Mouse (Mus musculus) hindbrain, embryonic 16.5 days (tissue): ENCODE data around the gene B230219D22Rik. TPM values are rescaled to one million over a fixed set of nuclear protein-coding genes. Genes with fewer than 3 reads are reported as not detected.
A peak's percentile ranks its signal among the peaks of the same experiment; 100 is the strongest.
"Not testable (repeated sequence)": the region's sequence is repeated elsewhere in the genome, so short reads cannot be mapped to it uniquely, and the experiment has no call there.

Experiments used
- ATAC-seq: fragments of 200-750 bp; cut with Nextera tagmentation; 2 replicates; pipeline ENCODE4 v1.8.0; 2017; ENCODE audit warnings: moderate TSS enrichment, moderate library complexity
- H3K27ac ChIP-seq: fragments of 300-500 bp; sonication (generic); 2 replicates; pipeline ENCODE4 v1.5.1; 2014; ENCODE audit warnings: low read depth, mild to moderate bottlenecking, control low read depth, low read length, moderate library complexity
- H3K27me3 ChIP-seq: fragments of 300-500 bp; sonication (generic); replicated peaks from 2 replicates; pipeline ENCODE4 v1.6.1; 2014; ENCODE audit warnings: low read length; ENCODE audit not compliant: control insufficient read depth, insufficient read depth
- H3K36me3 ChIP-seq: fragments of 300-500 bp; sonication (generic); 2 replicates; pipeline ENCODE4 v1.6.1; 2014; ENCODE audit warnings: mild to moderate bottlenecking, low read length, moderate library complexity, mixed read lengths; ENCODE audit not compliant: control insufficient read depth, insufficient read depth
- H3K4me1 ChIP-seq: fragments of 300-500 bp; sonication (generic); 2 replicates; pipeline ENCODE4 v1.6.1; 2014; ENCODE audit warnings: low read depth, low read length; ENCODE audit not compliant: control insufficient read depth, insufficient read depth
- H3K4me2 ChIP-seq: fragments of 300-500 bp; sonication (generic); 2 replicates; pipeline ENCODE4 v1.6.1; 2014; ENCODE audit warnings: mild to moderate bottlenecking, low read length, control low read depth, moderate library complexity
- H3K4me3 ChIP-seq: fragments of 300-500 bp; sonication (generic); 2 replicates; pipeline ENCODE4 v1.5.1; 2014; ENCODE audit warnings: mild to moderate bottlenecking, low read length, control low read depth, moderate library complexity
- H3K9ac ChIP-seq: fragments of 300-500 bp; sonication (generic); 2 replicates; pipeline ENCODE4 v1.6.1; 2014; ENCODE audit warnings: low read depth, mild to moderate bottlenecking, control low read depth, low read length, moderate library complexity
- H3K9me3 ChIP-seq: fragments of 300-500 bp; sonication (generic); 2 replicates; pipeline ENCODE4 v1.6.1; 2014; ENCODE audit warnings: mild to moderate bottlenecking, low read length, moderate library complexity; ENCODE audit not compliant: control insufficient read depth
- WGBS: fragments of 180-500 bp; shearing (Covaris S2); extraction: QIAGEN DNeasy Blood & Tissue Kit; methylation state at CpG from one replicate; pipeline ENCODE4 v1.1.7; 2014; 5-methylcytosine and 5-hydroxymethylcytosine counted together
- polyA plus RNA-seq: library from polyadenylated mRNA; unstranded; fragments of >200 nt; fragmentation: Nextera tagmentation; extraction: Ambion mirVana; gene quantifications from 2 replicates; pipeline ENCODE4 v1.2.1, GENCODE M21; 2015

The B230219D22Rik gene
- polyA plus RNA-seq, 1 experiment from 2014 or later = 65.5 TPM

GRCm38 (mm10) chr13:55686107-55686633 lies 6.8 kb upstream of the B230219D22Rik start:
- WGBS = 63% methylated on average over 9 of the region's 9 CpGs
- no peak overlapping the region for H3K4me2 ChIP-seq
- no peak overlapping the region; the same call in 1 of the 2 replicates for H3K9ac ChIP-seq

GRCm38 (mm10) chr13:55687927-55688602 lies 4.9 kb upstream of the B230219D22Rik start:
- Histone ChIP-seq H3K36me3 (no peaks in the 10 kb centered on the region), H3K4me3 (no peak overlapping the region), H3K9ac (no peak overlapping the region; the same call in 1 of the 2 replicates), H3K27ac (0 out of 2 replicates have a peak overlapping the region, but pooled peaks have one; percentile 7), H3K27me3 (no peaks in the 10 kb centered on the region), H3K4me2 (no peak overlapping the region), H3K4me1 (peaks cover 3% of the 10 kb centered on the region), H3K9me3 (no peaks in the 10 kb centered on the region)
- 11% methylated on average over 4 of the region's 4 CpGs for WGBS
- ATAC-seq = no peak

More at GRCm38 (mm10) chr13:55686107-55686633, 6.8 kb upstream of the B230219D22Rik start:
- Histone ChIP-seq H3K36me3 (no peaks in the 10 kb centered on the region), H3K4me1 (peaks cover 3% of the 10 kb centered on the region), H3K27me3 (no peaks in the 10 kb centered on the region), H3K9me3 (no peaks in the 10 kb centered on the region), H3K27ac (0 out of 2 replicates have a peak overlapping the region, but pooled peaks have one; percentile 6), H3K4me3 (no peak overlapping the region)
- peak; percentile 85 for ATAC-seq

GRCm38 (mm10) chr13:55693243-55693721 lies 358 bp downstream of the B230219D22Rik start:
- Histone ChIP-seq H3K27ac (peak overlapping the region; percentile 99), H3K27me3 (no peaks in the 10 kb centered on the region), H3K4me1 (peaks cover 16% of the 10 kb centered on the region), H3K36me3 (no peaks in the 10 kb centered on the region), H3K9ac (peak overlapping the region; percentile 100), H3K4me3 (peak overlapping the region; percentile 95), H3K4me2 (peak overlapping the region; percentile 57), H3K9me3 (no peaks in the 10 kb centered on the region)
- ATAC-seq = peak; percentile 77
- WGBS = under 1% methylated on average over 55 of the region's 70 CpGs

- ATAC-seq = no peak
Observed at GRCm38 (mm10) chr13:55694110-55694509, 1.2 kb downstream of the B230219D22Rik start.

GRCm38 (mm10) chr13:55695989-55696388 lies 3.1 kb downstream of the B230219D22Rik start:
- not testable (repeated sequence) for H3K9me3 ChIP-seq, ATAC-seq, H3K9ac ChIP-seq, H3K27ac ChIP-seq, H3K27me3 ChIP-seq, H3K4me2 ChIP-seq, H3K4me3 ChIP-seq
- 100% methylated on average over 1 of the region's 3 CpGs for WGBS
- Histone ChIP-seq H3K4me1 (peaks cover 16% of the 10 kb centered on the region), H3K36me3 (peaks cover 16% of the 10 kb centered on the region)

More at GRCm38 (mm10) chr13:55694110-55694509, 1.2 kb downstream of the B230219D22Rik start:
- peaks cover 2% of the 10 kb centered on the region for H3K36me3 ChIP-seq
- no peak overlapping the region for H3K27ac ChIP-seq
- peak overlapping the region; percentile 57 for H3K4me2 ChIP-seq
- 16% methylated on average over 8 of the region's 8 CpGs for WGBS
- H3K4me3 ChIP-seq = peak overlapping the region; percentile 95
- H3K9me3 ChIP-seq = no peaks in the 10 kb centered on the region
- peak overlapping the region; percentile 100 for H3K9ac ChIP-seq
- no peaks in the 10 kb centered on the region for H3K27me3 ChIP-seq
- H3K4me1 ChIP-seq = peaks cover 16% of the 10 kb centered on the region

GRCm38 (mm10) chr13:55704301-55704700 lies 11.4 kb downstream of the B230219D22Rik start:
- peaks cover 24% of the 10 kb centered on the region for H3K36me3 ChIP-seq
- no peak overlapping the region for H3K4me2 ChIP-seq
- no peak overlapping the region for H3K27ac ChIP-seq
- no peaks in the 10 kb centered on the region for H3K9me3 ChIP-seq
- ATAC-seq = no peak
- no peak overlapping the region for H3K4me3 ChIP-seq
- 87% methylated on average over 4 of the region's 4 CpGs for WGBS
- H3K27me3 ChIP-seq = no peaks in the 10 kb centered on the region
- H3K9ac ChIP-seq = no peak overlapping the region
- H3K4me1 ChIP-seq = no peaks in the 10 kb centered on the region

GRCm38 (mm10) chr13:55712846-55713245 lies 19.9 kb downstream of the B230219D22Rik start:
- Histone ChIP-seq H3K4me2 (no peak overlapping the region), H3K36me3 (no peaks in the 10 kb centered on the region), H3K27me3 (no peaks in the 10 kb centered on the region), H3K9me3 (no peaks in the 10 kb centered on the region), H3K4me1 (peaks cover 12% of the 10 kb centered on the region), H3K4me3 (no peak overlapping the region), H3K27ac (no peak overlapping the region), H3K9ac (no peak overlapping the region)
- no peak for ATAC-seq
- 90% methylated on average over 3 of the region's 3 CpGs for WGBS

- WGBS = under 1% methylated on average over 50 of the region's 63 CpGs
- peak; percentile 93 for ATAC-seq
Observed at GRCm38 (mm10) chr13:55714501-55715166, 21.7 kb downstream of the B230219D22Rik start, which contains the start of gene Txndc15. Txndc15 (plus strand) TSS chr13:55714650.

GRCm38 (mm10) chr13:55715167-55715512 lies 22.2 kb downstream of the B230219D22Rik start:
- peak overlapping the region; percentile 94 for H3K9ac ChIP-seq
- H3K4me1 ChIP-seq = peaks cover 14% of the 10 kb centered on the region
- ATAC-seq = peak; percentile 12; the same call in 1 of the 2 replicates
- WGBS = 3% methylated on average over 5 of the region's 5 CpGs
- H3K9me3 ChIP-seq = no peaks in the 10 kb centered on the region
- H3K36me3 ChIP-seq = no peaks in the 10 kb centered on the region
- peak overlapping the region; percentile 54 for H3K4me2 ChIP-seq
- peak overlapping the region; percentile 94 for H3K27ac ChIP-seq
- no peaks in the 10 kb centered on the region for H3K27me3 ChIP-seq
- H3K4me3 ChIP-seq = peak overlapping the region; percentile 78

More at GRCm38 (mm10) chr13:55714501-55715166, 21.7 kb downstream of the B230219D22Rik start, which contains the start of gene Txndc15:
- Histone ChIP-seq H3K36me3 (no peaks in the 10 kb centered on the region), H3K9ac (peak within 1 kb of the TSS; percentile 94), H3K4me1 (peaks cover 14% of the 10 kb centered on the region), H3K4me3 (peak within 1 kb of the TSS; percentile 78), H3K27me3 (no peaks in the 10 kb centered on the region), H3K27ac (peak within 1 kb of the TSS; percentile 94), H3K4me2 (peak within 1 kb of the TSS; percentile 54), H3K9me3 (no peaks in the 10 kb centered on the region)
